Mouse (Mus musculus) CH12.LX (cell line): ENCODE results near the gene Gm609. TPM values are rescaled to one million over a fixed set of nuclear protein-coding genes. Genes with fewer than 3 reads are reported as not detected.

ENCODE experiments used
- DNase-seq: peaks from one replicate; pipeline ENCODE4 v3.0.0-alpha.2; 2013; ENCODE audit errors: extremely low read depth
- H3K27ac ChIP-seq: 2 replicates; pipeline ENCODE4 v1.5.1; 2012; ENCODE audit warnings: low read depth, mild to moderate bottlenecking, control low read depth, moderate library complexity; ENCODE audit not compliant: insufficient read depth
- H3K27me3 ChIP-seq: replicated peaks from 2 replicates; pipeline ENCODE3; 2012; ENCODE audit warnings: inconsistent platforms
- H3K36me3 ChIP-seq, 2 experiments: replicated peaks in 1 of 2; 2 replicates each; pipeline versions ENCODE3 to v1.6.1; 2012; ENCODE audit warnings: inconsistent platforms in 1 of 2, low read length in 1 of 2, mild to moderate bottlenecking in 1 of 2, mixed read lengths in 1 of 2, moderate library complexity in 1 of 2; ENCODE audit not compliant: control insufficient read depth in 1 of 2, insufficient read depth in 1 of 2
- H3K4me1 ChIP-seq, 2 experiments: 2 replicates each; pipeline ENCODE4 v1.6.1; 2012; ENCODE audit warnings: inconsistent platforms in 1 of 2, moderate library complexity in 1 of 2; ENCODE audit not compliant: insufficient read depth in 2 of 2, control insufficient read depth in 1 of 2
- H3K4me2 ChIP-seq: 2 replicates; pipeline ENCODE4 v1.6.1; 2012; ENCODE audit warnings: low read depth, mild to moderate bottlenecking, control low read depth; ENCODE audit not compliant: poor library complexity, insufficient read depth, severe bottlenecking
- H3K4me3 ChIP-seq, 3 experiments: fragments of 150-350 bp in 1 of 3; sonication (generic) in 1 of 3; replicated peaks in 1 of 3; 2 replicates each; pipeline versions ENCODE3 to v1.5.1; 2011 to 2012; ENCODE audit warnings: low read depth in 2 of 3, low read length in 2 of 3, mild to moderate bottlenecking in 2 of 3, moderate library complexity in 2 of 3, control low read depth in 1 of 3, improper control_type of control experiment in 1 of 3, inconsistent platforms in 1 of 3, mixed read lengths in 1 of 3; ENCODE audit not compliant: poor library complexity in 1 of 3
- H3K79me2 ChIP-seq: replicated peaks from 2 replicates; pipeline ENCODE4 v1.6.1; 2012; ENCODE audit warnings: mild to moderate bottlenecking, moderate library complexity; ENCODE audit not compliant: control insufficient read depth, poor library complexity, insufficient read depth, severe bottlenecking; ENCODE audit errors: extremely low read depth
- H3K9ac ChIP-seq: 2 replicates; pipeline ENCODE4 v1.6.1; 2012; ENCODE audit warnings: low read depth, mild to moderate bottlenecking, control low read depth, moderate library complexity; ENCODE audit not compliant: insufficient read depth
- H3K9me3 ChIP-seq: replicated peaks from 2 replicates; pipeline ENCODE3; 2012; ENCODE audit warnings: low read length, inconsistent platforms, mixed read lengths
- CHD1 ChIP-seq: IDR thresholded peaks from 2 replicates; pipeline ENCODE4 v1.6.1; 2012; ENCODE audit warnings: low read depth, low read length, improper control_type of control experiment, inconsistent platforms
- CHD2 ChIP-seq: IDR thresholded peaks from 2 replicates; pipeline ENCODE4 v1.6.1; 2011; ENCODE audit warnings: low read length, improper control_type of control experiment
- CTCF ChIP-seq, 2 experiments: IDR thresholded peaks in 1 of 2; conservative IDR thresholded peaks in 1 of 2; 2 replicates each; pipeline ENCODE4 v1.5.1; 2011 to 2012; ENCODE audit warnings: low read depth in 2 of 2, low read length in 2 of 2, improper control_type of control experiment in 1 of 2, inconsistent platforms in 1 of 2, mild to moderate bottlenecking in 1 of 2, moderate library complexity in 1 of 2
- E2F4 ChIP-seq: IDR thresholded peaks from 2 replicates; pipeline ENCODE4 v1.6.1; 2011; ENCODE audit warnings: low read depth, low read length, improper control_type of control experiment; ENCODE audit not compliant: insufficient replicate concordance
- ELF1 ChIP-seq: IDR thresholded peaks from 2 replicates; pipeline ENCODE4 v1.6.1; 2014; ENCODE audit warnings: low read depth, mild to moderate bottlenecking, inconsistent platforms, low read length, improper control_type of control experiment
- EP300 ChIP-seq: IDR thresholded peaks from 2 replicates; pipeline ENCODE4 v1.6.1; 2011; ENCODE audit warnings: low read length, improper control_type of control experiment
- ETS1 ChIP-seq: conservative IDR thresholded peaks from 2 replicates; pipeline ENCODE4 v1.6.1; 2012; ENCODE audit warnings: low read depth, mild to moderate bottlenecking, inconsistent platforms, low read length, improper control_type of control experiment, moderate library complexity
- JUN ChIP-seq: IDR thresholded peaks from 2 replicates; pipeline ENCODE4 v1.6.1; 2011; ENCODE audit warnings: low read depth, mild to moderate bottlenecking, low read length, improper control_type of control experiment, moderate library complexity; ENCODE audit not compliant: insufficient read depth
- JUND ChIP-seq: conservative IDR thresholded peaks from 2 replicates; pipeline ENCODE4 v1.6.1; 2011; ENCODE audit warnings: low read depth, low read length, improper control_type of control experiment
- MAFK ChIP-seq: IDR thresholded peaks from 2 replicates; pipeline ENCODE4 v1.6.1; 2011; ENCODE audit warnings: low read length, improper control_type of control experiment; ENCODE audit not compliant: insufficient replicate concordance
- MAX ChIP-seq: IDR thresholded peaks from 2 replicates; pipeline ENCODE4 v1.6.1; 2011; ENCODE audit warnings: low read length, improper control_type of control experiment
- MAZ ChIP-seq: IDR thresholded peaks from 2 replicates; pipeline ENCODE4 v1.6.1; 2012; ENCODE audit warnings: low read depth, mild to moderate bottlenecking, inconsistent platforms, low read length, improper control_type of control experiment, moderate library complexity
- MEF2A ChIP-seq: IDR thresholded peaks from 2 replicates; pipeline ENCODE4 v1.6.1; 2014; ENCODE audit warnings: low read depth, mild to moderate bottlenecking, inconsistent platforms, low read length, improper control_type of control experiment, borderline replicate concordance
- MYC ChIP-seq: IDR thresholded peaks from 2 replicates; pipeline ENCODE4 v1.6.1; 2011; ENCODE audit warnings: low read depth, mild to moderate bottlenecking, improper control_type of control experiment, low read length
- NRF1 ChIP-seq: IDR thresholded peaks from 2 replicates; pipeline ENCODE4 v1.6.1; 2014; ENCODE audit warnings: low read depth, mild to moderate bottlenecking, inconsistent platforms, low read length, improper control_type of control experiment, moderate library complexity
- POLR2A ChIP-seq: IDR thresholded peaks from 2 replicates; pipeline ENCODE4 v1.6.1; 2011; ENCODE audit warnings: low read depth, mild to moderate bottlenecking, improper control_type of control experiment, low read length
- POLR2AphosphoS2 ChIP-seq: IDR thresholded peaks from 2 replicates; pipeline ENCODE4 v1.6.1; 2011; ENCODE audit warnings: low read depth, low read length, improper control_type of control experiment
- SIN3A ChIP-seq: IDR thresholded peaks from 2 replicates; pipeline ENCODE4 v1.6.1; 2012; ENCODE audit warnings: low read length, improper control_type of control experiment, inconsistent platforms
- TCF12 ChIP-seq: IDR thresholded peaks from 2 replicates; pipeline ENCODE4 v1.6.1; 2014; ENCODE audit warnings: low read depth, mild to moderate bottlenecking, inconsistent platforms, low read length, improper control_type of control experiment
- UBTF ChIP-seq: IDR thresholded peaks from 2 replicates; pipeline ENCODE4 v1.6.1; 2012; ENCODE audit warnings: low read depth, mild to moderate bottlenecking, inconsistent platforms, low read length, improper control_type of control experiment, moderate library complexity
- USF1 ChIP-seq: IDR thresholded peaks from 2 replicates; pipeline ENCODE4 v1.6.1; 2014; ENCODE audit warnings: low read depth, mild to moderate bottlenecking, inconsistent platforms, low read length, improper control_type of control experiment
- USF2 ChIP-seq: conservative IDR thresholded peaks from 2 replicates; pipeline ENCODE4 v1.6.1; 2011; ENCODE audit warnings: low read depth, low read length, improper control_type of control experiment
- ZC3H11A ChIP-seq: IDR thresholded peaks from 2 replicates; pipeline ENCODE4 v1.6.1; 2012; ENCODE audit warnings: low read depth, mild to moderate bottlenecking, inconsistent platforms, low read length, improper control_type of control experiment
- ZNF384 ChIP-seq: IDR thresholded peaks from 2 replicates; pipeline ENCODE4 v1.6.1; 2012; ENCODE audit warnings: low read depth, low read length, improper control_type of control experiment, inconsistent platforms
- dilution Hi-C: fragments of 300-500 bp; cut with MboI; formaldehyde crosslinking; loops from 2 replicates; pipeline ENCODE4 v1.14.3; 2020; ENCODE audit warnings: low sequenced_read_pairs; ENCODE audit not compliant: extremely low pct_unique_long_range_greater_than_20kb, extremely low pct_ligation_motif_present
- in situ Hi-C: fragments of 300-500 bp; cut with MboI; formaldehyde crosslinking; loops from 3 replicates; pipeline ENCODE4 v1.14.3; 2019; ENCODE audit warnings: low sequenced_read_pairs, low pct_ligation_motif_present, low pct_unique_long_range_greater_than_20kb, mixed read lengths
- polyA plus RNA-seq: library from polyadenylated mRNA; unstranded; fragments of >175 nt; gene quantifications from 2 replicates; pipeline ENCODE4 v1.2.1, GENCODE M21; 2012; ENCODE audit warnings: low read depth; ENCODE audit not compliant: insufficient read length
- total RNA-seq, 2 experiments: library from RNA; depleted of rRNA; stranded (reverse); fragments of 300-350 nt in 1 of 2; fragments of >200 nt in 1 of 2; gene quantifications; 2 replicates each; pipeline ENCODE4 v1.2.3; 2012 to 2014

The Gm609 gene
- total and polyA plus RNA-seq, 3 experiments = 0.04 TPM; not detected in 2

- Histone ChIP-seq H3K36me3 (peaks cover 18 to 27% of the 10 kb centered on the region in 2 experiments), H3K4me1 (peaks cover 14 to 51% of the 10 kb centered on the region in 2 experiments), H3K9ac (peak overlapping the region; percentile 97; the same call in 1 of the 2 replicates), H3K4me2 (peak overlapping the region; percentile 98), H3K79me2 (peaks cover 11% of the 10 kb centered on the region), H3K4me3 (peak overlapping the region in 2 of 3 experiments; percentile 55 to 57), H3K9me3 (no peaks in the 10 kb centered on the region), H3K27me3 (no peaks in the 10 kb centered on the region), H3K27ac (peak overlapping the region; percentile 68)
- dilution Hi-C loops (no loop called here), in situ Hi-C loops (no loop called here)
- no peak for DNase-seq
- TF ChIP-seq MEF2A (peak; percentile 33; the same call in 1 of the 2 replicates), NRF1 (no peak)
Measured at GRCm38 (mm10) chr16:45391680-45392079, 101.1 kb downstream of the Gm609 start.

- in situ Hi-C loops = no loop called here
Measured at GRCm38 (mm10) chr16:45390286-45390956, 102.3 kb downstream of the Gm609 start.

GRCm38 (mm10) chr16:45389833-45390232, 102.9 kb downstream of the Gm609 start:
- Histone ChIP-seq H3K4me3 (peak overlapping the region in 2 of 3 experiments; percentile 15 to 56), H3K9ac (peak overlapping the region; percentile 97), H3K27me3 (no peaks in the 10 kb centered on the region), H3K9me3 (no peaks in the 10 kb centered on the region), H3K36me3 (peaks cover 16 to 17% of the 10 kb centered on the region in 2 experiments), H3K27ac (peak overlapping the region; percentile 99), H3K79me2 (peaks cover 13% of the 10 kb centered on the region), H3K4me2 (peak overlapping the region; percentile 98), H3K4me1 (peaks cover 14 to 51% of the 10 kb centered on the region in 2 experiments)
- peak; percentile 85 for DNase-seq
- dilution Hi-C loops = no loop called here
- in situ Hi-C loops = no loop called here
- TF ChIP-seq MYC = peak; percentile 54
- TF ChIP-seq USF1 = no peak
- no peak for TF ChIP-seq POLR2A
- peak; percentile 95 for TF ChIP-seq TCF12
- peak; percentile 99 for TF ChIP-seq MAZ
- no peak for TF ChIP-seq ZC3H11A
- no peak for TF ChIP-seq UBTF
- TF ChIP-seq ELF1 = peak; percentile 59
- peak; percentile 86 for TF ChIP-seq JUND
- TF ChIP-seq CHD1 = no peak
- peak; percentile 99 for TF ChIP-seq EP300
- peak; percentile 97 for TF ChIP-seq CHD2
- TF ChIP-seq POLR2AphosphoS2 = 0 out of 2 replicates have a peak, but pooled peaks have one; percentile 55
- peak; percentile 83 for TF ChIP-seq MAFK
- TF ChIP-seq ETS1 = peak; percentile 94
- peak; percentile 76 for TF ChIP-seq MAX
- TF ChIP-seq CTCF (conservative IDR thresholded peaks at IDR 0.05 in 1 of 2, IDR thresholded peaks at IDR 0.05 in 1 of 2; ENCODE audit: low read depth in 2 of 2, low read length in 2 of 2) = no peak
- no peak for TF ChIP-seq USF2
- TF ChIP-seq E2F4 = no peak
- TF ChIP-seq ZNF384 = peak; percentile 84

More at GRCm38 (mm10) chr16:45390286-45390956, 102.3 kb downstream of the Gm609 start:
- peaks cover 12% of the 10 kb centered on the region for H3K79me2 ChIP-seq
- H3K36me3 ChIP-seq = peaks cover 15 to 18% of the 10 kb centered on the region in 2 experiments
- H3K4me2 ChIP-seq = peak overlapping the region; percentile 98
- H3K9me3 ChIP-seq = no peaks in the 10 kb centered on the region
- peaks cover 14 to 51% of the 10 kb centered on the region in 2 experiments for H3K4me1 ChIP-seq
- dilution Hi-C loops = no loop called here
- H3K9ac ChIP-seq = peak overlapping the region; percentile 97
- H3K27ac ChIP-seq = peak overlapping the region; percentile 99
- TF ChIP-seq UBTF = no peak
- no peak for TF ChIP-seq JUN
- no peak for TF ChIP-seq MAZ
- no peak for TF ChIP-seq JUND
- TF ChIP-seq MAFK = no peak
- TF ChIP-seq SIN3A = 0 out of 2 replicates have a peak, but pooled peaks have one; percentile 25
- TF ChIP-seq ZNF384 = peak; percentile 53; the same call in 1 of the 2 replicates
- TF ChIP-seq, all 38 proteins: peak for 2
- peak; percentile 21 for DNase-seq
- H3K27me3 ChIP-seq = no peaks in the 10 kb centered on the region
- H3K4me3 ChIP-seq = peak overlapping the region in 2 of 3 experiments; percentile 38 to 55
